Mouse (Mus musculus) limb, embryonic 13.5 days (tissue): ENCODE results near the gene Cdh16. TPM values are rescaled to one million over a fixed set of nuclear protein-coding genes. Genes with fewer than 3 reads are reported as not detected.

Experiments used
- ATAC-seq: fragments of 200-750 bp; cut with Nextera tagmentation; 2 replicates; pipeline ENCODE4 v1.8.0; 2017; ENCODE audit warnings: low read depth, moderate number of reproducible peaks, moderate TSS enrichment; ENCODE audit not compliant: low FRiP score
- H3K27ac ChIP-seq: fragments of 300-500 bp; sonication (generic); 2 replicates; pipeline ENCODE4 v1.5.1; 2015; ENCODE audit warnings: inconsistent platforms, mild to moderate bottlenecking, moderate library complexity
- H3K27me3 ChIP-seq: fragments of 300-500 bp; sonication (generic); 2 replicates; pipeline ENCODE4 v1.6.1; 2015; ENCODE audit warnings: mild to moderate bottlenecking, inconsistent platforms
- H3K36me3 ChIP-seq: fragments of 300-500 bp; sonication (generic); 2 replicates; pipeline ENCODE4 v1.6.1; 2015; ENCODE audit warnings: inconsistent platforms, mild to moderate bottlenecking, moderate library complexity
- H3K4me1 ChIP-seq: fragments of 300-500 bp; sonication (generic); 2 replicates; pipeline ENCODE4 v1.6.1; 2015; ENCODE audit warnings: inconsistent platforms
- H3K4me2 ChIP-seq: fragments of 300-500 bp; sonication (generic); replicated peaks from 2 replicates; pipeline ENCODE4 v1.6.1; 2015; ENCODE audit warnings: inconsistent platforms, mild to moderate bottlenecking, moderate library complexity
- H3K4me3 ChIP-seq: fragments of 300-500 bp; sonication (generic); 2 replicates; pipeline ENCODE4 v1.5.1; 2015; ENCODE audit warnings: moderate library complexity, mild to moderate bottlenecking, inconsistent platforms
- H3K9ac ChIP-seq: fragments of 300-500 bp; sonication (generic); 2 replicates; pipeline ENCODE4 v1.6.1; 2015; ENCODE audit warnings: mild to moderate bottlenecking, inconsistent platforms
- H3K9me3 ChIP-seq: fragments of 300-500 bp; sonication (generic); 2 replicates; pipeline ENCODE4 v1.6.1; 2016; ENCODE audit warnings: inconsistent platforms
- WGBS: fragments of 180-500 bp; shearing (Covaris S2); methylation state at CpG from one replicate; pipeline ENCODE4 v1.1.7; 2015; 5-methylcytosine and 5-hydroxymethylcytosine counted together
- polyA plus RNA-seq: library from polyadenylated mRNA; unstranded; fragments of >200 nt; fragmentation: Nextera tagmentation; extraction: Ambion mirVana; gene quantifications from 2 replicates; pipeline ENCODE4 v1.2.1, GENCODE M21; 2015

Cdh16 gene
- polyA plus RNA-seq, 1 experiment from 2014 or later = not detected

GRCm38 (mm10) chr8:104632486-104632885 lies 8.3 kb upstream of the Cdh16 start:
- H3K4me2 ChIP-seq = peak overlapping the region; percentile 77
- 52% methylated on average over 6 of the region's 6 CpGs for WGBS
- H3K4me3 ChIP-seq = no peak overlapping the region
- H3K27me3 ChIP-seq = peaks cover 20% of the 10 kb centered on the region
- no peaks in the 10 kb centered on the region for H3K9me3 ChIP-seq
- H3K4me1 ChIP-seq = peaks cover 31% of the 10 kb centered on the region
- H3K27ac ChIP-seq = no peak overlapping the region; the same call in 1 of the 2 replicates
- peaks cover 20% of the 10 kb centered on the region for H3K36me3 ChIP-seq
- no peak for ATAC-seq
- no peak overlapping the region for H3K9ac ChIP-seq

- H3K27ac ChIP-seq = peak overlapping the region; percentile 64
- 0 out of 2 replicates have a peak, but pooled peaks have one; percentile 10 for ATAC-seq
- peak overlapping the region; percentile 68; the same call in 1 of the 2 replicates for H3K9ac ChIP-seq
- H3K4me2 ChIP-seq = peak overlapping the region; percentile 77
- WGBS = 15% methylated on average over 5 of the region's 5 CpGs
- no peaks in the 10 kb centered on the region for H3K9me3 ChIP-seq
- peaks cover 20% of the 10 kb centered on the region for H3K27me3 ChIP-seq
- peak overlapping the region; percentile 48 for H3K4me3 ChIP-seq
- peaks cover 31% of the 10 kb centered on the region for H3K4me1 ChIP-seq
- H3K36me3 ChIP-seq = peaks cover 17% of the 10 kb centered on the region
These were observed 7.8 kb upstream of the Cdh16 start for GRCm38 (mm10) chr8:104631975-104632374.

DNA sequence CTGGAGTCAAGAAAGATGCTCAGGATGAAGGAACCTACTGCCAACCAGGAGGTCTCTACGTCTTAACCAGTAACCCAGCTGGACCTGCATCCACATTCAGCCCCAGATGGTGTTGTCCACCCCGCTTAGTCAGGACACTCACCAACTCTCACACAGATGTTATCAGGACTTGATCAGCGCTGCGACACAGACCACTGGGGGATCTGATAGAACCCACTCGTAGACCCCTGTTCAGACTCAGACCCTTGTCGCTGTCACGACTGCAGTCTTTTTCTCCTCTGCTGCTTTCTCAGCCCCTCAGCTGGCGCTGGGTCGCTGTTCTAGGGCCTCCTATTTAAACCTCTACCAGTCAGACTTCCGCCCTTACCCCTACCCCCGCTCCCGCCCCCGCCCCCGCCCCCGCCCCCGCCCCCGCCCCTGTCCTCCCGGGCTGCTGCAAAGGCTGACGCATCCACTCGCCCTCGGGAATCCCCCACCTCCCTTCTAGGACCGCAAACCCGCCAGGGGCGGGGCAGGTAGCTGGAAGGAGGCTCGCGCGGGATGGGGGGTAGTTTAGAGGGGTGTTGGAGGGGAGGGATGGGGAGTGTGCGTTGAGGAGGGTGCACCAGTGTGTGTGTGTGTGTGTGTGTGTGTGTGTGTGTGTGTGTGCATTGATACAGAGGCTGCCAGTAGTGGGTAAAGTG lies 6.9 kb upstream of the Cdh16 start, which contains the start of gene Rrad:
Gene Rrad (minus strand): TSS at position 347 of the 683 bp plus-strand sequence.
- WGBS = 1% methylated on average over 21 of the region's 28 CpGs
- ATAC-seq = peak; percentile 77
- peak within 1 kb of the TSS; percentile 64 for H3K27ac ChIP-seq

DNA sequence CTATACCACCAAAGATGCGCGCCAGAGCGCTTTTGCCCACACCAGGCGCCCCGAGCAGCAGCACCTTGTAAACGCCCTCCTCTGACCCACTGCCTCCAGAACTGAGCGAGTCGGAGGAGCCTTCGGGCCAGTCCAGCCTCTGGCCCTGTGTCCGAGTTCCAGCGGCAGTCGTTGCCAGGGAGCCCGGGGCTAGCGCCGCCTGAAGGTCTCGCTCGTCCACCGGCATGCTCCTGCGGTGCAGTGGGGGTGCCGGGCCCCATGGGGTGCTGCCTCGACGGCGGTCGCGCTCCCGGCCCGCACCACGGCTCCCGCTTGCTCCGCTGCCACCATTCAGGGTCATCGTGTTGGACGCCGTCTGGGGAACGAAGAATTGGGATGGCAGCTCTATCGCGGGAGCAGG lies 6.4 kb upstream of the Cdh16 start:
- peaks cover 20% of the 10 kb centered on the region for H3K27me3 ChIP-seq
- no peak overlapping the region; the same call in 1 of the 2 replicates for H3K27ac ChIP-seq
- peak overlapping the region; percentile 48 for H3K4me3 ChIP-seq
- no peaks in the 10 kb centered on the region for H3K9me3 ChIP-seq
- peaks cover 31% of the 10 kb centered on the region for H3K4me1 ChIP-seq
- peak overlapping the region; percentile 77 for H3K4me2 ChIP-seq
- peaks cover 8% of the 10 kb centered on the region for H3K36me3 ChIP-seq
- WGBS = under 1% methylated on average over 36 of the region's 36 CpGs
- ATAC-seq = 0 out of 2 replicates have a peak, but pooled peaks have one; percentile 2
- peak overlapping the region; percentile 68 for H3K9ac ChIP-seq

More for the DNA sequence above, 6.9 kb upstream of the Cdh16 start, which contains the start of gene Rrad:
- Histone ChIP-seq H3K4me2 (peak within 1 kb of the TSS; percentile 77), H3K27me3 (peaks cover 20% of the 10 kb centered on the region), H3K4me3 (peak within 1 kb of the TSS; percentile 48), H3K4me1 (peaks cover 31% of the 10 kb centered on the region), H3K36me3 (peaks cover 13% of the 10 kb centered on the region), H3K9ac (peak within 1 kb of the TSS; percentile 68), H3K9me3 (no peaks in the 10 kb centered on the region)

DNA sequence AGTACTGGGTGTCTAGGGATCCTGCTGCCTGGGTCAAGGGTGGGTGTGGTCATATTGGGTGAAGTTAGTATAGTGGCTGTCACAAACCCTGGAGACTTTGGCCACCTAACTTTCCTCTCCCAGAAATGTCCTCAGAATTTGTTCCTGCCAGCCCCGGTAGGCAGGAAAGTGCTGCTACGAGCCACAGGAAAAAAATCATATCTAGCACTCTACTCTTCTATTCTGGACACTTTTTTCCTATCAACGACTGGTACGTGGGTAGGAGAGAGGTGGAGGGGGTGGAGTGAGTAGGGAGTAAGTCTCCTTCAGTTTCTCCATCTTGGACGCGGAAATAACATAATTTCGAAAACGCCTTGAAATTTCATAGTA lies 5.9 kb upstream of the Cdh16 start:
- H3K36me3 ChIP-seq = peaks cover 3% of the 10 kb centered on the region
- H3K27me3 ChIP-seq = peaks cover 20% of the 10 kb centered on the region
- ATAC-seq = no peak
- H3K9ac ChIP-seq = peak overlapping the region; percentile 68
- H3K4me3 ChIP-seq = peak overlapping the region; percentile 48
- peaks cover 31% of the 10 kb centered on the region for H3K4me1 ChIP-seq
- H3K27ac ChIP-seq = no peak overlapping the region
- no peaks in the 10 kb centered on the region for H3K9me3 ChIP-seq
- 35% methylated on average over 8 of the region's 8 CpGs for WGBS
- peak overlapping the region; percentile 77 for H3K4me2 ChIP-seq

DNA sequence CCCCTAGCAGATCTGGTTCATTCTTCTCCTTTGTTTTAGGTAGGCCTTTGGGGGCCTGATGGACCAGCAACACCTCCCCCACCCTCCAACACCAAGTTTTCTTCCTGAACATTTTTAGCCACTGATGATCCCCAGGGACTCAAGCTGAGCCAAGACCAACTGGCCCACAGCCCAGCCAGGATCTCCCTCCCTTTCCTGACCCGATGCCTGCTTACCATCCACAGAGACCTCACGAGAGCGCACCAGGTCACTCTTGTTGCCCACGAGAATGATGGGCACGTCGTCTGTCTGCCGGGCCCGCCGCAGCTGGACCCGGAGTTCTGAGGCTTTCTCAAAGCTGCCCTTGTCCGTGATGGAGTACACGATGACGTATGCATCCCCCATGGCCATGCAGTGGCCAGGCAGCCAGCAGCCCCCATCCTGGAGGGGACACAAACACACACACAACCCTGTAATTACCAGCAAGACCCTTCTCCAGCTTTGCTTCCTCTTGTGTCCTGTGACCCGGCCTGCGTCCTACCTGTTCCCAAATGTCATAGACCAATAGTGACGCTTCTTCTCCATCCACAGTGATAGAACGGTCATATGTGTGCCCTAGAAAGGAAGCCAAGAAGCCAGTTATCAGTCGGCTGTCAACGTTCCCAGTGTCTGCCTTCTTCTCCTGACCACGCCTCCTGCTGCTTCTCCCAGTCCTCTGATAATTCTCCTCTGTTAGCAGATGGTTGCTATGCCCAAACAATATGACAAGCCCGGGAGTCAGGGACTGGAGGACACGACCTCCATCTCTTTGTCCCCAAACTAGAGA lies 5.3 kb upstream of the Cdh16 start:
- no peak overlapping the region for H3K9ac ChIP-seq
- WGBS = 76% methylated on average over 22 of the region's 22 CpGs
- H3K4me3 ChIP-seq = peak overlapping the region; percentile 48
- ATAC-seq = no peak
- H3K4me1 ChIP-seq = peaks cover 31% of the 10 kb centered on the region
- peak overlapping the region; percentile 77 for H3K4me2 ChIP-seq
- no peak overlapping the region for H3K27ac ChIP-seq
- no peaks in the 10 kb centered on the region for H3K9me3 ChIP-seq
- H3K27me3 ChIP-seq = peaks cover 20% of the 10 kb centered on the region
- no peaks in the 10 kb centered on the region for H3K36me3 ChIP-seq

DNA sequence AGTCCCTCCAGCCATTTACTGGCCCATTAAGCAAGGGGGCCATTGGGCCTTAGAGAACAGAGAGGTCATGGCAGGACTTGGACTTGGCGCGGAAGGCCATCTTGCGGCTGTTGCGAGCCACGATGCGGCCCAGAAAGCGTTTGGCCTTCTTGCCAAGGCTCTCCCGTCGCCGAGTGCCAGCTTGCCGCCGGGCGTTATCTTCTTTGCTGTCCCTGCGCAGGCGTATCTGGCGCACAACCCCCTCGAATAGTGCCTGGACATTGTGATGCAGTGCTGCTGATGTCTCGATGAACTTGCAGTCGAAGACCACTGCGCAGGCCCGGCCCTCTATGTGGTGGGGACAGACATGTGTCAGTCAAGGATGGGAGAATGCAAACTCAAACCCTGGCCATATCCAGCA lies 4.2 kb upstream of the Cdh16 start:
- Histone ChIP-seq H3K9ac (no peak overlapping the region), H3K36me3 (no peaks in the 10 kb centered on the region), H3K27ac (no peak overlapping the region), H3K27me3 (peaks cover 20% of the 10 kb centered on the region), H3K4me1 (peaks cover 30% of the 10 kb centered on the region), H3K4me3 (no peak overlapping the region), H3K9me3 (no peaks in the 10 kb centered on the region), H3K4me2 (no peak overlapping the region)
- ATAC-seq = no peak
- 94% methylated on average over 21 of the region's 21 CpGs for WGBS

DNA sequence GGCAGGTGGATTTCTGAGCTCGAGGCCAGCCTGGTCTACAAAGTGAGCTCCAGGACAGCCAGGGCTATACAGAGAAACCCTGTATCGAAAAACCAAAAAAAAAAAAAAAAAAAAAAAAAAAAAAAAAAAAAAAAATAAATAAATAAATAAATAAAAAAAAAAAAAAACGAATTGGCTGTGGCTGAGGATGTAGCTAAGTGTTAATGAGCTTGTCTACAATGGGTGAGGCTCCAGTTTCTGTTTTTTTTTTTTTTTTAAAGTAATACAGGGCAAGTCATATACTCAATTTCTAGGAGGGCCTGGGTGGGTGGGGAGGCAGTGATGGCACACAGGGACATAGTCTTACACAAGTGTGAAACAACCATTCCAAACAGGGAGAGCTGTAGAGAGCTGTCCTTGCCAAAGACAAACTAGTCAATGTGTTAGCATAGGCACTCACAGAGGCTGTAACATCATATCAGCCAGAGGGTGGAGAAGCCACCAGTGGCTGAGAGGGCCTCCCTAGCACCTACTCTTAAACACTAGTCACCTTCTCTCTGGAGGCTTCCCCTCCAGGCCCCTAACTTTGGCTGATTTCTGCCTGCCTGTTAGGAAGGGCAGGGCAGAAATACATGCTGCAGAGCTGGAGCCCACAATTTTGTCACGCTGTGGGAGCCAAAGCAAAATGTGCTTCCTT lies 3.0 kb upstream of the Cdh16 start:
- Histone ChIP-seq H3K36me3 (no peaks in the 10 kb centered on the region), H3K27me3 (peaks cover 20% of the 10 kb centered on the region), H3K4me1 (peaks cover 20% of the 10 kb centered on the region), H3K27ac (no peak overlapping the region), H3K9me3 (no peaks in the 10 kb centered on the region), H3K4me2 (no peak overlapping the region), H3K4me3 (no peak overlapping the region), H3K9ac (no peak overlapping the region)
- 63% methylated on average over 4 of the region's 4 CpGs for WGBS
- no peak for ATAC-seq

- Histone ChIP-seq H3K9ac (no peak overlapping the region), H3K4me3 (no peak overlapping the region), H3K9me3 (no peaks in the 10 kb centered on the region), H3K4me1 (no peaks in the 10 kb centered on the region), H3K27ac (no peak overlapping the region), H3K27me3 (no peaks in the 10 kb centered on the region), H3K36me3 (no peaks in the 10 kb centered on the region), H3K4me2 (no peak overlapping the region)
- WGBS = 75% methylated on average over 5 of the region's 5 CpGs
- no peak for ATAC-seq
These were observed 3.4 kb downstream of the Cdh16 start for GRCm38 (mm10) chr8:104620765-104621164.

DNA sequence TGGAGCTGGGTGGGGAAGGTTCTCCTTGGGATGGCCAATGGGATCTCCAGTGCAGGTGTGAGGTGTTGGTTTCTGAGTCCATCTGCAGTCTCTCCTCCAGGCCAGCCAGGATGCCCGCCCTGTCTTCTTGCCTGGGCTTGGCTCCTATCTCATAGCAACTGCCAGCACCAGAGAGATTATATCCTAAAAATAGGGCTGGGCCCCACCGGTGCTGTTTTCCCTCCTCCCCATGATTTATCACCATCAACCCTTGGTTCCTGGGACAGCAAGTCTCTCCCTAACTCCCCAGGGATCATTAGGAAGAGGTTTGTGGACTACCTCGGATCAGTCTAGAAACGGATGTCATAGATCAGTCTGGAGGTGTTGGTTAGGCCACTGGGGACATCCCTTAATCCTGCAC lies 11.1 kb downstream of the Cdh16 start:
- Histone ChIP-seq H3K36me3 (no peaks in the 10 kb centered on the region), H3K4me2 (no peak overlapping the region), H3K27ac (no peak overlapping the region), H3K27me3 (no peaks in the 10 kb centered on the region), H3K4me3 (no peak overlapping the region), H3K4me1 (no peaks in the 10 kb centered on the region), H3K9ac (no peak overlapping the region), H3K9me3 (no peaks in the 10 kb centered on the region)
- ATAC-seq = no peak
- 70% methylated on average over 4 of the region's 4 CpGs for WGBS

DNA sequence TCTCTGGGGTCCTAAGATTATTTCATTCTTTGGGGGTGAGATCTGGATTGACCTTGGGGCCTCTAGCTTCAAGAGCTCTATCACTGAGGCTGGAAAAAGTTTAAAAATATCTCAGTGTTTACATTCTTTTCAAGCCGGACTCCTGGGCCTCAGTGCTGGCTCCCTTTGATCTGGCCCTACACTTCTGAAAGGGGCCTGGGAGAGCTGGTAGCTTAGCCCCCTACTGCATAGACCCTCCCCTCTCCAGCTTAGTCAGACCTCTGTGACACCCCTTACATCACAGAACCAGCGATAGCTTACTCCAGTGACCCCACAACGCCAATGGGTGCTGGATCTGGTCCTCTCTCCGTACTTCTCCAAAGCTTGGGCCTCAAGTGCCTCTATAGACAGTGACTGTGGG lies 12.6 kb downstream of the Cdh16 start:
- Histone ChIP-seq H3K4me2 (no peak overlapping the region), H3K27ac (no peak overlapping the region), H3K36me3 (no peaks in the 10 kb centered on the region), H3K4me3 (no peak overlapping the region), H3K9ac (no peak overlapping the region), H3K27me3 (no peaks in the 10 kb centered on the region), H3K4me1 (peaks cover 2% of the 10 kb centered on the region), H3K9me3 (no peaks in the 10 kb centered on the region)
- ATAC-seq = no peak
- 63% methylated on average over 4 of the region's 4 CpGs for WGBS
